Mouse (Mus musculus) gastrocnemius, adult 8-10 months (tissue): Measurements from ENCODE around the gene Gm17482. TPM values are rescaled to one million over a fixed set of nuclear protein-coding genes. Genes with fewer than 3 reads are reported as not detected.
A peak's percentile ranks its signal among the peaks of the same experiment; 100 is the strongest.

Experiments
- DNase-seq, 2 experiments: peaks; one replicate each; pipeline ENCODE4 v3.0.0; 2022; ENCODE audit warnings: low spot score in 2 of 2
- total RNA-seq, 4 experiments: library from RNA; stranded (reverse); gene quantifications; 2 replicates each; pipeline ENCODE4 v1.2.4; 2022

The Gm17482 gene
- total RNA-seq, 4 experiments from 2014 or later: not detected

DNA sequence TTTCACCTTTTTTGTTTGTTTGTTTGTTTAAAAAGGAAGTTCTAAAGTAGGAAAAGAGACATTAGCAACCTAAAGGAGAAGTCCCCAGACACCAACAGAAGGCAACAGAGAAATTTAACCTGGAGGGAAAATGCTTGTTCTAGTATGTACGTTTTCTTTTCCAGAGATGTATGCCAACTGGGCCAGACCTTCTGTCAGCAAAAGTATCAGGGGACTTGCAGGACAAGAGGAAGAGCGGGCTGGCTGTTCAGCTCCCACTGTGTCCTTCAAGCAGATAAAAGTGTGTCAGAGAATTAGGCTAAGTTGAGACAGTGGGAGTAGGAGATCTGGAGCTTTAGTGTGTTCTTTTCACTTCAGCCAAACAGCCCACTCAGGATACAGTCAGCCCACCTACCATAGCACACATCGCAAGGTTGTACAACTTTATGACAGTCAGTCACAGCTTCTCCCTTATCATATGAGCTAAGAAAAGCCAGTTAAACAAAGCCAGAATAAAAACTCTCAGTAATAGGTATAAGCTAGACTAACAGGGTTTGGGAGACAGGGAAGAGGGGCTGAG, 18.4 kb downstream of the Gm17482 start:
- no peak for DNase-seq

DNA sequence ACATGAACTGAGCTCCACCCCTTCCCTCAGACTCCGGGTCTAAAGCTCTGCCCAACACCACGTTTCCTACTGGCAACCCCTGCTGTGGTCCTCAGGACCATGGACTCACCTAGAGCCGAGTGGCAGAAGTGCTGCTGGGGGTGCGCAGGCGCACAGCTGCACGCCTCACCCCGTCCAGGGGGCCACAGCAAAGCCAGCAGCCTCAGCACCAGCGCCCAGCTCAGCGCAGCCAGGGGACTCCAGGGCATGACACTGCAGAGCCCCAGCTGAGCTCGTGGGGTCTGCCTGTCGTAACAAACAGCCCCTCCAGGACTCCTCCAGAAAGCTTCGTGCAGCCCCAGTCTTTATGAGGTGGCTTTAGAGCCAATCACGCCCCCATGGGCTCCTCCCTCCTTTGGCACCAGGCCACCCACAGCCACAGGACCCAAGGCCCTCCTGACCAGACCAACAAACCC, 24.4 kb downstream of the Gm17482 start:
- DNase-seq: peak in 1 of 2 experiments; percentile 20

DNA sequence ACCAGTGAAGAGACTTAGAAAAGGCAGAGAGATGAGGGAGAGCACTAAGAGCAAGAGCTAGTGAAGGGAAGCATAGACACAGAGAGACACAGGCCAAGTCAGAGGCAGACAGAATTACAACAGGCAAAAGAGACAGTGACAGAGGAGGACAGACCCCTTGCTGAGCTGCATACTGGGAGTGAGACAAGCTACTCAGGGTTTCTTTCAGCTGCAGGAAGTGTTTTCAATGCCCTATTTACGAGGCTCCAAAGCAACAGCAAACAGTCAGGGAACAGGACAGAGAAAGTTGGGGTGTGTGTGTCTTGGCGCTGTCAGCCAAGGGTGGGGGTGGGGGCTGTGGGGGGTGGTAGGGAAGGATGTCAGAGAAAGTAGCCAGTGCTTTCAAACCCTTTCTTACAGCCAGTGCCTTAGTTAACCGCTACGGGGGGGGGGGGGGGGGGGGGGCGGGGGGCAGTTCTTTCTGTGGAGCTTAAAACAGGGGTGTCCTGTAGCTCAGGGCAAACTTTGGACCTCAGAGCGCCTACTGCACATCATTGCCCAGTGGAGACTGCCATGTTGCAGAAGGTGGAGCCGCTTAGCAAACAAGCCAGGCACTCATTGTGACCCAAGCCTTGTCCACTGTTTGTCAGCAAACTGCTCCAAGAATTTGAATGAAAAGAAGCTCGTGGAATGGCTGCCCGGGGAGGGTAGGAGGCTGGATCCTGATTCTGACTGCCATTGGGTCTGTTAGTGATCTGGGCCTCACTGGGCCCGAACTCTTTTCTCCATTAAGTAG, 25.1 kb downstream of the Gm17482 start, which contains the start of gene Timp4:
Gene Timp4 (minus strand): TSS at position 107 of the 775 bp plus-strand sequence.
- DNase-seq: no peak

DNA sequence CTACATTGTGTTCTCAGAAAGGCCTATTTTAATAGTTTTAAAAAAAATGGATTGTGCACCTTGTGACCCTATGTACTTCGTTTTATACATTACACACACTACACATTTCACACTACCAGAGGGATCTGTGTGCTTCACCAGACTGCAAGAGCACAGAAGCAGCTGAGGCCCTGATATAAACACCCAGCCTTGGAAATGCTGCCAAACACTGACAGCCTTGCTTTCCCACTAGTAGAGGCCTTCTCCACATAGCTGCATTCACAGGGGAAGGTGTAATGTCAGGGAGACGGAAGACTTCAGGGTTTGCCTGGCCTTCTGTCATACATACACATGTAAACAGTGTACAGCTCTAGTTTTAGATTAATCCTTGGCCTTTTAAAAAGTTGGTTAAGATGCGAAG, 28.0 kb downstream of the Gm17482 start:
- no peak for DNase-seq

DNA sequence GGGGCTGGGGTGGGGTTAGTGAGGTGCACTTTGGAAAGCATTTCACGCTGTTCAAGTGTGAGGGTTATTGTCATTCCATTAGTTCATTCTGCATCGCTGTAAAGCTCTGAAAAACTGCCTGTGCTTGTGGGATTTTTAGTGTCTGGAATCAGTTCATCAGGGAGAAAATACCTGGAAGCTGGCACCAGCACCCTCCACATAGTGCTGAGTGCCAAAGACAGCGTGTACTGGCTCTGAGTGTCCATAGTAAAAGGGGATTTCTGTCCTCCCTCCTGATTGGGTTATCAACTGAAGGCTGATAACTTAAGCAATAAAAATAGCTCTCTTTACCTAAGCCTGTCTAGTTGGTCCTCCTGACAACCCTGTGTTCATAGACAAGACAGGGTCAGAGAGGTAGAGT, 33.4 kb downstream of the Gm17482 start:
- no peak for DNase-seq

DNA sequence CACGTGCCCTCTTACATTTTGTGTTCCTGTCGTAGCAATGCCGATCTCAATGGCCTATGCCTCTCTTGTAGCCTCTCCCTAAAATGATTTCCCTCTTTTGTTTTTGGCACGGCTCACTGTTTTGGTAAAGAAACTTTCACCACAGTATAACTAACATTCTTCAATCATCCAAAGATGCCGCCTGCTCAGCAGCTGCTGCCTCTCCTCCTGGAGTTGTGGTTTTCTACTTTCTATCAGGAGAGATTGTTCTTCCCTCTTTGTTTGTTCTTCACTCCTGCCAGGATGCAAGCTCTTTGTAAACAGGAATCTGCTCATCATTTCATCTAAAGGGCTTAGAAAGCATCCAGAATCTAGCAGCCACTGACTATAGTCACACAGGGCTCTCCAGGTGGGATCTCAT, 39.6 kb downstream of the Gm17482 start:
- no peak for DNase-seq

GRCm38 (mm10) chr6:115267916-115268315, 40.8 kb downstream of the Gm17482 start:
- peak; percentile 40 to 44 for DNase-seq

GRCm38 (mm10) chr6:115268551-115269385, 41.6 kb downstream of the Gm17482 start:
- no peak for DNase-seq

GRCm38 (mm10) chr6:115269561-115269960, 42.4 kb downstream of the Gm17482 start:
- no peak for DNase-seq

GRCm38 (mm10) chr6:115270085-115270484, 42.9 kb downstream of the Gm17482 start:
- no peak for DNase-seq

DNA sequence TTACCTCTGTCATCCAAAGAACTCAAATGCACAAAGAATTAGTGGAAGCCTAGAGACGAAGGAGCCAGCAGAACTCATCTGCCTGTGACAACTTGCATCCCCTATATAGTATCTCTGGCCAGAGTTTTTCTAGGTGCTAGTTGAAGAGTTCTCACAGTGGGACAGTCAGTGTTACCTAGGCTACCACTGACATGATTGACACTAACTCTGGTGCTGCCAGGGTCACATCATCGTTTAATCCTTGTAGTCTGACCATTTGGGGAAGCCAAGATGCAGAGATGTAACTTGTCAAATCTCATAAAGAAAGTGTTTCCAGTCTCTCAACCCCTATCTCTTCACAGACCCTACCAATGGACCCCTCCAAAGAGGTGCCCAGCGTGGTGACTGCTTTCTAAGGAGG, 44.2 kb downstream of the Gm17482 start:
- no peak for DNase-seq

- no peak for DNase-seq
Observed at GRCm38 (mm10) chr6:115271866-115272271, 44.7 kb downstream of the Gm17482 start.

GRCm38 (mm10) chr6:115273346-115273745, 46.2 kb downstream of the Gm17482 start:
- no peak for DNase-seq

GRCm38 (mm10) chr6:115274705-115275104, 47.6 kb downstream of the Gm17482 start:
- no peak for DNase-seq

- DNase-seq: no peak
Observed at GRCm38 (mm10) chr6:115275116-115275815, 48.1 kb downstream of the Gm17482 start.

GRCm38 (mm10) chr6:115278086-115278485, 50.9 kb downstream of the Gm17482 start:
- DNase-seq: no peak

DNA sequence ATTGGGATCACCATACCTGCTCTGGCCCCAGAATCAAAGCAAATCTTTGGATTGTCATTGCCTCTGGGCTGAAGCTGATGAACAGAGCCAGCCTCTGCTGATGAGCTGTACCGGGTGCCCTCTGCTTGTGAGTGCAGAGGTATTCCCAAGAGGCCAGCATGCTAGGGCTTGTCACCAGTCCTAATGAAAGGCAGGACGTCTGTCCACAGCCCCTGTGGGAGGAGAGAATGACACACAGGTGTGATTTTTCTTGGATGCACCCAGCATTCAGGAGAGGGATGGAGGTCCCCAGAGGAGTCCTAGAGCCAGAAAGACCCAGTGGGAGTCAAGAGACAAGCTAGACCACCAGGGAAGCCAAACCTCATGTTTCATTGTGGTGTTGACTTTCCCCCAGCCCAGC, 52.5 kb downstream of the Gm17482 start:
- DNase-seq: no peak

DNA sequence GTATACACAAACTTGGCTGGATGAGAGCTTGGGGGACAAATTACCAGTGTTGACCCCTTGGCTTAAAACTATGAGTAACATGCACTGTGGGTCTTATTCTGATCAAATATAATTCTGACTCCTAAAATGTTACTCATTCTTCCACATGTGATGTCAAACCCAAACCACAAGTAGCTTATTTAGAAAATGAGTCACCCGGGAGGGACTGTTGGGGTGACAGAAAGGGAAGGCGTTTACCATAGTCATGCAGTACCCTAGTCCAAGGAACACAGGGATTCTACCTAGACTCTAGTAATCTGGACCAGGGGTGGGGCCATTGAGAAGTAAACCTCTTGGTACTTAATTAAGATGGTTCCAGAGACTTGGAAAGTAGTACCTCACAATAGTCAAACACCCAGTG, 57.0 kb downstream of the Gm17482 start:
- no peak for DNase-seq

GRCm38 (mm10) chr6:115286441-115286840, 59.3 kb downstream of the Gm17482 start:
- DNase-seq: no peak

GRCm38 (mm10) chr6:115288223-115288622, 61.1 kb downstream of the Gm17482 start:
- no peak for DNase-seq

DNA sequence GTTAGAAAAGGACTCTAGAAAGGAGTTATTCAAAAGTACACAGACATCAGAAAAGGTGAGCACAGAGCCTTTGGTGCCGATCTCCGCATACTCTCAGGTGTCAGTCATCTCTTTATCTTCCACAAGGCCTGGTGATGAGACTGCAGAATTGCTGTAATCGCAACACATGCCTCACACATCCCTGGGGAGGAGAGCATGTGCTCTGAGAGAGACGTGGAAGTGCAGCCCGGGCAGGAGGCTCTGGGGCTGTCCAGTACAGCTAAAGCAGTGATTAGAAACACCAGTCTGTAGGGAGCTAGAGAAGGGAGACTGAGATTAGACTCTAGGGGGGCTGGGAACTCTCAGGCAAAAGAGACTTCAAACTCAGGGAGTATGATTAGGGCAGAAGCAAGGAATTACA, 63.4 kb downstream of the Gm17482 start:
- no peak for DNase-seq
